Comparison of ENCODE assay signal across 12 mouse cellular contexts in the genomic region with DNA sequence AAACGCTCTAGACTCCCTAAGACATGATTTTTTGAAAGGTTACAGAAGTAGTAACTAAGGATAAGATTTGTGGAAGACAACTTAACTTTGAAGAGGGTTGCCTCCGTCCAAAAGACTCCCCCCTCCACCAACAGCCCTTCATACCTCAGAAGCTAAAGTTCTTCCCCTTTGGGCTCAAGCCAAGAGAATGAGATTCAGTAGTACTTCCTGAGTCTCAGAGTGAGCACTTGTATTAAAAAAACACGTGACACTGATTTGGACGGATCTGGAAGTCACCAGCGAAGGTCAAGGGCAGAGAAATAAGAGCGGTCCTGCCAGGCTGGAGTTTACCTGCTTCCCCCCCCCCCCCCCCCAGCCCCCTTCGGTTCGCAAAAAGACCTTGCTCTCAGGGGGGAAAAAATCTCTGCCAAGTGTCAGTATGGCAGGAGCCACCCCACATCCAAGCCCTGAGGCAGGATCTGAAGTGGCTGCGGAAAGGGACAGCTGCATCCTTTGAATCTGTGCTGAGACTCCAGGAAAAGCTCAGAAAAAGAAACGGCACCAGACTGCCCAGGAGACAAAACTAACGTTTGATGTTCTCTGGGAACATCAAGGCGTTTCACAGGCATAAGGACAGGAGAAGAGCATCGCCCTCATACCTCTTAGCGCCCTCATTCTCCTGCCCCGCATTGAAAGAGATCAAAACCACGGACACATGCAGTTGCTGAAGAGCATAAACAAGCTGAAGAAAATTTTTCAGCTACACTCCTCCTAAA.
DNase-seq lines count a peak whose midpoint lies in the region; ATAC-seq and TF ChIP-seq lines count a peak whose summit lies in the region.
"Had no signal": no experiment of that assay in that cellular context is flagged by ENCODE, and none has a peak within 500 bp of the region (broad histone marks: within the 10 kb centered on the region; RNA-seq: fewer than 3 reads in every experiment).

No protein-coding gene starts in this region.

- no peaks in the 10 kb centered on the region for H3K27me3 ChIP-seq in liver, adult 2 months (ENCODE audit: control insufficient read depth, insufficient read depth, low read length)
- no peaks in the 10 kb centered on the region for H3K27me3 ChIP-seq in liver, embryonic 11.5 days (replicated peaks; ENCODE audit: control insufficient read depth, insufficient read depth, low read length)
- H3K27me3 ChIP-seq in lung, embryonic 16.5 days (ENCODE audit: control insufficient read depth, insufficient read depth, low read depth, low read length), result no peaks in the 10 kb centered on the region
- H3K27me3 ChIP-seq: forebrain, embryonic 12.5 days had no signal

- H3K4me1 ChIP-seq in liver, adult 2 months (ENCODE audit: control insufficient read depth, insufficient read depth, low read length), result no peaks in the 10 kb centered on the region
- no peaks in the 10 kb centered on the region for H3K4me1 ChIP-seq in liver, embryonic 11.5 days (replicated peaks; ENCODE audit: control insufficient read depth, insufficient read depth, low read length)
- H3K4me1 ChIP-seq in lung, embryonic 16.5 days (replicated peaks; ENCODE audit: control insufficient read depth, insufficient read depth, low read length), result peaks cover 6% of the 10 kb centered on the region; the same call in 1 of the 2 replicates
- H3K4me1 ChIP-seq: forebrain, embryonic 12.5 days had no signal

- no peak overlapping the region for H3K9ac ChIP-seq in liver, adult 2 months (ENCODE audit: low read depth, low read length)
- H3K9ac ChIP-seq in liver, embryonic 11.5 days (ENCODE audit: low read depth, low read length), result no peak overlapping the region
- no peak overlapping the region for H3K9ac ChIP-seq in lung, embryonic 16.5 days (ENCODE audit: low read length)
- H3K9ac ChIP-seq: forebrain, embryonic 12.5 days had no signal

- no peaks in the 10 kb centered on the region for H3K36me3 ChIP-seq in liver, adult 2 months (ENCODE audit: control insufficient read depth, insufficient read depth, low read length)
- no peaks in the 10 kb centered on the region for H3K36me3 ChIP-seq in liver, embryonic 11.5 days (ENCODE audit: control insufficient read depth, insufficient read depth, low read length)
- no peaks in the 10 kb centered on the region for H3K36me3 ChIP-seq in lung, embryonic 16.5 days (ENCODE audit: control insufficient read depth, insufficient read depth, low read length)
- H3K36me3 ChIP-seq: forebrain, embryonic 12.5 days had no signal

- H3K27ac ChIP-seq in liver, adult 2 months (replicated peaks; ENCODE audit: insufficient read depth, low read depth, low read length), result no peak overlapping the region
- no peak overlapping the region for H3K27ac ChIP-seq in liver, embryonic 11.5 days (ENCODE audit: low read depth, low read length)
- H3K27ac ChIP-seq in lung, embryonic 16.5 days (ENCODE audit: low read length), result no peak overlapping the region; the same call in 1 of the 2 replicates
- H3K27ac ChIP-seq: forebrain, embryonic 12.5 days had no signal

- no peak overlapping the region for H3K4me3 ChIP-seq in liver, adult 2 months (ENCODE audit: insufficient read depth, low read depth, low read length)
- H3K4me3 ChIP-seq in liver, embryonic 11.5 days (ENCODE audit: low read depth, low read length), result no peak overlapping the region
- H3K4me3 ChIP-seq in lung, embryonic 16.5 days (ENCODE audit: low read length), result no peak overlapping the region
- H3K4me3 ChIP-seq: forebrain, embryonic 12.5 days; myocyte had no signal

- WGBS in liver, adult 2 months, result 56% methylated on average over 16 of the region's 16 CpGs
- 64% methylated on average over 16 of the region's 16 CpGs for WGBS in liver, embryonic 11.5 days
- WGBS in lung, embryonic 16.5 days, result 29% methylated on average over 15 of the region's 16 CpGs

- intact Hi-C loops in heart, postnatal 10 days (cut with DNase I), result no loop called here
- intact Hi-C loops in heart, postnatal 25 days (cut with DNase I), result no loop called here

- H3K9me3 ChIP-seq in liver, embryonic 11.5 days (ENCODE audit: control insufficient read depth, low read length), result no peaks in the 10 kb centered on the region
- H3K9me3 ChIP-seq in lung, embryonic 16.5 days (ENCODE audit: control insufficient read depth, low read length), result no peaks in the 10 kb centered on the region
- H3K9me3 ChIP-seq: forebrain, embryonic 12.5 days had no signal

- H3K4me2 ChIP-seq in liver, embryonic 11.5 days, result no peak overlapping the region
- peak overlapping the region; percentile 6 for H3K4me2 ChIP-seq in lung, embryonic 16.5 days (ENCODE audit: low read depth, low read length)
- H3K4me2 ChIP-seq: forebrain, embryonic 12.5 days had no signal

- ATAC-seq in liver, embryonic 11.5 days (replicated peaks; ENCODE audit: low FRiP score), result no peak
- peak; percentile 68 for ATAC-seq in lung, embryonic 16.5 days (ENCODE audit: low read depth)

- DNase-seq in adrenal gland, postnatal 10 days, result peak; percentile 3
- DNase-seq in adrenal gland, postnatal 4 days (ENCODE audit: low spot score in 2 of 2), result no peak
- DNase-seq in heart, postnatal 10 days, result peak; percentile 2 to 7
- DNase-seq in heart, postnatal 25 days (ENCODE audit: low spot score), result no peak
- peak; percentile 4 for DNase-seq in liver, adult 2 months (ENCODE audit: extremely low read depth, low read depth, low spot score)
- no peak for DNase-seq in liver, embryonic 11.5 days (ENCODE audit: low spot score)
- no peak for DNase-seq in right cerebral cortex, adult 18-20 months
- DNase-seq: kidney, adult 11 months; thymus, adult 2 months had no signal

- TF ChIP-seq POLR2A in liver, adult 2 months (IDR thresholded peaks at IDR 0.05; ENCODE audit: extremely low read depth, insufficient read depth, low read length), result no peak

- H3K79me2 ChIP-seq in liver, adult 2 months (ENCODE audit: control insufficient read depth, insufficient read depth, low read length), result no peaks in the 10 kb centered on the region

- TF ChIP-seq CTCF in liver, adult 2 months (IDR thresholded peaks at IDR 0.05; ENCODE audit: low read depth, low read length), result no peak

Comparison
In these comparisons a context has a peak if more than half of its experiments do, and no peak if none do; other contexts are left out.
1. DNase-seq: peak in adrenal gland, postnatal 10 days (single experiment), heart, postnatal 10 days (2 of 2) and liver, adult 2 months (single experiment); none in adrenal gland, postnatal 4 days (0 of 2), heart, postnatal 25 days (single experiment), liver, embryonic 11.5 days (single experiment) and right cerebral cortex, adult 18-20 months (single experiment).